Mouse (Mus musculus): Measurements from ENCODE around the gene Adpgk. TPM values are rescaled to one million over a fixed set of nuclear protein-coding genes. Genes with fewer than 3 reads are reported as not detected.

Gene Adpgk
- total and polyA plus RNA-seq, 3 experiments: 26.2 to 29.8 TPM; not detected in 1

- TF ChIP-seq ZKSCAN1 (IDR thresholded peaks at IDR 0.05; ENCODE audit: low read depth, low read length): no peak
- TF ChIP-seq USF2 (IDR thresholded peaks at IDR 0.05; ENCODE audit: borderline replicate concordance in 1 of 2, insufficient read depth in 1 of 2, low read depth in 1 of 2, low read length in 2 of 2): no peak
- no peak for TF ChIP-seq NELFE (IDR thresholded peaks at IDR 0.05; ENCODE audit: low read depth, low read length)
- TF ChIP-seq ETS1 (IDR thresholded peaks at IDR 0.05; ENCODE audit: low read depth, low read length): peak; percentile 94
- TF ChIP-seq RCOR1 (IDR thresholded peaks at IDR 0.05; ENCODE audit: low read depth, low read length): peak; percentile 63
- no peak for TF ChIP-seq POLR2AphosphoS5 (IDR thresholded peaks at IDR 0.05; ENCODE audit: borderline replicate concordance, low read depth, low read length)
- peak; percentile 56; the same call in 1 of the 2 replicates for TF ChIP-seq MXI1 (IDR thresholded peaks at IDR 0.05; ENCODE audit: low read depth, low read length)
- no peak for TF ChIP-seq MEF2A (IDR thresholded peaks at IDR 0.05; ENCODE audit: extremely low read depth, insufficient replicate concordance, low read depth, low read length, poor library complexity, severe bottlenecking)
These were observed 16.5 kb downstream of the Adpgk start (continued) for GRCm38 (mm10) chr9:59307890-59308289.

- Histone ChIP-seq H3K9me3 (replicated peaks; ENCODE audit: insufficient read depth, low read length) (no peaks in the 10 kb centered on the region), H3K79me2 (ENCODE audit: control insufficient read depth, insufficient read depth, low read length, poor library complexity) (no peaks in the 10 kb centered on the region; the same call in 1 of the 2 replicates), H3K4me3 (ENCODE audit: control insufficient read depth in 1 of 2, insufficient read depth in 1 of 2, low read depth in 2 of 2, low read length in 2 of 2) (no peak overlapping the region), H3K4me1 (ENCODE audit: control insufficient read depth in 1 of 2, insufficient read depth in 2 of 2, low read length in 2 of 2) (peaks cover 0 to 4% of the 10 kb centered on the region in 2 experiments; a peak in 3 of 4 replicates), H3K36me3 (ENCODE audit: control insufficient read depth in 1 of 2, insufficient read depth in 2 of 2, low read length in 2 of 2) (peaks cover 12 to 25% of the 10 kb centered on the region in 2 experiments), H3K27me3 (ENCODE audit: control insufficient read depth in 1 of 2, insufficient read depth in 2 of 2, low read length in 2 of 2) (no peaks in the 10 kb centered on the region), H3K27ac (ENCODE audit: control insufficient read depth, low read depth, low read length) (no peak overlapping the region), H3K9ac (ENCODE audit: control insufficient read depth, low read depth, low read length, poor library complexity, severe bottlenecking) (no peak overlapping the region)
- no peak for DNase-seq (ENCODE audit: low read depth, low spot score)
- TF ChIP-seq HCFC1 (IDR thresholded peaks at IDR 0.05; ENCODE audit: low read depth, low read length) (no peak), MAFK (IDR thresholded peaks at IDR 0.05; ENCODE audit: borderline replicate concordance, low read depth, low read length) (no peak), MEF2A (IDR thresholded peaks at IDR 0.05; ENCODE audit: extremely low read depth, insufficient replicate concordance, low read depth, low read length, poor library complexity, severe bottlenecking) (no peak), POLR2AphosphoS5 (IDR thresholded peaks at IDR 0.05; ENCODE audit: borderline replicate concordance, low read depth, low read length) (no peak), RCOR1 (IDR thresholded peaks at IDR 0.05; ENCODE audit: low read depth, low read length) (no peak), EP300 (IDR thresholded peaks at IDR 0.05; ENCODE audit: low read depth in 1 of 2, low read length in 2 of 2) (no peak), CTCF (IDR thresholded peaks at IDR 0.05 in 2 of 3, conservative IDR thresholded peaks at IDR 0.05 in 1 of 3; ENCODE audit: control insufficient read depth in 1 of 3, insufficient read depth in 1 of 3, low read depth in 2 of 3, low read length in 3 of 3, poor library complexity in 1 of 3, severe bottlenecking in 1 of 3) (no peak), SIN3A (IDR thresholded peaks at IDR 0.05; ENCODE audit: low read length) (no peak), NELFE (IDR thresholded peaks at IDR 0.05; ENCODE audit: low read depth, low read length) (no peak), KAT2A (conservative IDR thresholded peaks at IDR 0.05; ENCODE audit: low read depth, low read length) (no peak), SMC3 (IDR thresholded peaks at IDR 0.05; ENCODE audit: low read depth, low read length) (no peak), CHD1 (IDR thresholded peaks at IDR 0.05; ENCODE audit: low read depth, low read length) (no peak)
These were observed 19.4 kb downstream of the Adpgk start for GRCm38 (mm10) chr9:59310582-59311283.
